Mouse (Mus musculus) erythroblast, adult 5-6 weeks (primary cell): ENCODE measurements around the gene Cracr2b. TPM values are rescaled to one million over a fixed set of nuclear protein-coding genes. Genes with fewer than 3 reads are reported as not detected.
"Not testable (repeated sequence)": the region's sequence is repeated elsewhere in the genome, so short reads cannot be mapped to it uniquely, and the experiment has no call there.

Experiments used
- ATAC-seq: replicated peaks from 2 replicates; pipeline ENCODE4 v1.8.0; 2016; ENCODE audit warnings: moderate number of reproducible peaks, mild to moderate bottlenecking, moderate TSS enrichment, inconsistent platforms; ENCODE audit not compliant: poor library complexity, low FRiP score, severe bottlenecking
- total RNA-seq, 2 experiments: library from RNA; stranded (forward) in 1 of 2; stranded (reverse) in 1 of 2; fragments of 150-400 nt in 1 of 2; fragments of 200-764, 138-1000 nt in 1 of 2; gene quantifications; 2 replicates each; pipeline versions ENCODE4 v1.2.3 to v1.2.4; 2015 to 2017; ENCODE audit warnings: low replicate concordance in 2 of 2

Gene Cracr2b
- total RNA-seq, 2 experiments from 2014 or later, result 0.77 TPM; not detected in 1

DNA sequence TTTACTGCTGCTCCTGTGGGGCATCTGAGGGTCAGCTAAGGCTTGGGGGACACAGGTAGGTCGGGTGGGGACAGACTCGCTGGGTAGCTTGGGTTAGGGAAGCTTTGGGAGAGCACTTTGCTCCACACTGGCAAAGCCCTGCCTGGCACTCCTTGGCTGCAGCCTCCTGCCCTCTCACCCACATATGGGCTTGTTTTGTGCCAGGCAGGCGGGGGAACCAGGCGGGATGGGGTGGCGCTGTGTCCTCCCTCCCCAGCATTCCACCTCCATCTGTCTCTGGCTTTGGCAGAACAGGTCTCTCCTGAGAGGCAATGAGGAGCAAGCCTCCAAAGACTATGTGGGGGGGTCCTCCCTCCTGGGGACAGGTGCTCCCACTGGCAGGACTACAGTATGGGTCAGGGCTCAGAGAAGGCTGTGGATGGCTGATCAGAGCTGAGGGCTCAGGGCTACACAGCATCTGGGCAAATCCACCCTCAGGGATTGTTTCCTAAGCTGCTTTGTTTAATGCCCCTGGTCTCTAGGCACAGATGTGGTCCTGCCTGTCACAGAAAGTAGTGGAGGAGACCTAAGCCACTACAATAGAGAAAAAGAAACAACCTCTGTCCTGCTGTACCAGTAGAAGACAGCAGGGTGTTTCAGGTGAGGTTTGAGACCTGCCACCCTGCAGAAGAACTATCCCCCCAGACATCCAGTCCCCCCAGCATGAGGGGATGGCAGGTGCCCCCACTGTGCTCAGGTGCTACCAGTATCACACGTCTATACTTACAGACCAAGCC is 28.0 kb upstream of the Cracr2b start:
- no peak for ATAC-seq

DNA sequence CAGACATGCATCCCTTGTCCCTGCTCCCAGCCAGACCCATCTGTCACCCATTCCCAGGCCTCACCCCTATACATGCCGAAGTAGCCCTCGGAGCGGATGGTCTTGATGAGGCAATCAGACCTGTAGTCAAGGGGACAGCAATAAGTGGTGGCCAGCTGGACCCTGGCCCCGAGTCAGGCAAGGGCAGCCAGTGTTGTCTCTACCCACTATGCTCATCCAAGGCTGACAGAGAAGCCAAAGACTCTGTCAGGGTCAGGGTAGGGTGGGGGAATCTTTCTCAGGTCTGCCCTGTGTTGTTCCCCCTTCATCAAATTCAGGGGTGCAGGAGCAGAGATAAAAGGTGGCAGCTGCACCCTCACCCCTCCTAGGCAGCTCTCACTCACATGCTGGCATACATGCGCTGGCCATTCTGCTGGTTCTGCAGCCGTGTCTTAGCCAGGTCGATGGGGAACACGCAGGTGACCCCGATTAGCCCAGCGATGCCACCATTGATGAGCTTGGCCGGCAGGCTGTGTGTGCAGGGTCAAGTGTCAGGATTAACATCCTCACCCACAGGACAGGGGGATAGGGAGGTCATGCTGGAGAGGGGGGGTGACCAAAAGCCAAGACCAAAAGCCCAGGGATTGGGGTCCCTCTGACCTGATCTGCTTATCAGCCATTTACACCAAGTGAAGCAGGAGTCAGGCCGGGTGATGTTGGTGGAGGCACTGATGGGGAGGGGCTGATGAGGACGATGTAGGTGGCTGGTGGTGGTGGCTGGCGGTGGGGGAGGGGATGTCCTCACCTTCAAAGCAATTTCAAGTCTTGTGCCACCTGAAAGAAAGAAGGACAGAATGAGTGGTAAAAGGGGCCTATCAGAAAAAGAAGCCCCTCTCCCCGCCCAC is 27.1 kb upstream of the Cracr2b start:
- no peak for ATAC-seq

DNA sequence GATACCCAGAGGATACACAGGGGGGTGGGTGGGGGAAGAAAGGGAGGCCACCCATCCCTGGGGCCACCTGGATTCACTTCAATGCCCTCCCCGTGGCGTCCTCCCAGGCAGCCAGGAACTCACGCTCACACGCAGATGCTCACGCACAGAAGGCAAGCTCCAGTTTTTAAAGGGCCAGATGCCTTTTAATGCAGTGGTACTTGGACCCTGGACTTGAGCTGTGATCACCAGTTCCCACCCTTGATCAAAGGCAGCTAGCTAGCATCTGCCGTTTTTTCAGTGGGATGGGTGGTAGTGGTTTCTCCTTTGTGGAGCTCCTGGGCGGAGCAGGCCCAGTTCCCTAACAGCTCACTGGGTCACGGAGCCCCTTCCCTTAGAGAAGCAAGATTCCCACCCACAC is 26.4 kb upstream of the Cracr2b start:
- ATAC-seq, result no peak

DNA sequence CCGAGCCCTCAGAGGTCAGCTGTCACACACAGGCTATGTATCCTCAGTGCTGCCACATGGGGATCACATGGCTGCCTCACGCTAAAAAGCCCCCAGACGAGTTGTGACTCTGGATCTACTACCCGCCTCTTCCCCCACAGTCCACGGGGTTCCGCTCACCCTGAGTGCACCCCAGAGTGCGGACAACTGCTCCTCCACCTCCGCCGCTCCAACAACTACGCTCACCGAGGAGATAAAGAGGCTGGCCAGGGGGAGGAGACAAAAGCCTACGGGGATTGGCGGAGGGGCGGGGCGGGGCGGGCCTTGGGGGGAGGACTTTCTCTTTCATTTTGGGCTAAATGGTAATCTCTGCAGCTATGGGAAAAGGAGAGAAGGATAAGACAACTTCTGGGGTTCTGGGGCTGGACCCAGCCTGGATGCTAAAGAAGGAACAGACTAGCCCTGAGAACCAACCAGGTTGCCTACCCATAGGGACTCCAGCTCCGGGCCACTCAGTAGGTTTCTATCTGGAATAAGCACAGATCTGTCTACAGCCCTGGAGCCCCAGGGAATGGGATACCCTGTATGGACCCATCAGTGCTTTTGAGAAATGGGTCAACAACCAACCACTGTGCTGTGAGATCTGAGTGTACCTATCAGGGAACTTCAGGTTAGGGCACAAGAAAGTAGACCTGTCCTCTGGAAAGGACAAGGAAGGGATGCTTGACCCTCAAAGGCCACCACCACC is 25.6 kb upstream of the Cracr2b start:
- ATAC-seq, result peak; percentile 71

DNA sequence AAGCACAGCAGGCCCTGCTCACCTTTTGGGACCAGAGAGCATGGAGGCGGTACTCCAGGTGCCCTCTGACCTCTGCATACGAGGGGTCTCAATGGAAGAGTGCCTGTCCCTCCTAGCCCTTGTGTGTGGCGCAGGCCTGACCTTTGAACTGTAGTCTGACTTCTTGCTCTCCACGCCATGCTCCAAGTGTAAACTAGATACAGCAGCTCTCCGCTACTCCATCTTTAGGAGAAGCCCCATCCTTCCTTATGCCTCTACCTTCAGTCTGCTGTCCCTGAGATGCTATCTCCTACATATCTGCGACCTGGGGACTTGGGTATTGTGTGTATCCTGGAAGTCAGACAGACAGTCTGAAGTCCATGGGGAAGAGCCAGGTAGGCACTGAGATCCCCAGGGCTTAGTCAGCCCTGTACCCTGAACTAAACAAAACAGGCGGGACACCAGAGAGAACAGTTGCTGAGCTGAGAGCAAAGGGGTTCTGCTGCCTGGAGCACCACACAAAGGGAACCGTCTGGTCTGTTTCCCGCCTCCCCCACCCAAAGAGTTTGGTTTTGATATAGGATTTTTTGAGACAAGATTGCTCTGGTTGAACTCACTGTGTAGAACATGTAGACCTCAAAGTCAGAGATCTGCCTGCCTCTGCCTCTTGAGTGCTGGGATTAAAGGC is 24.9 kb upstream of the Cracr2b start:
- no peak for ATAC-seq

DNA sequence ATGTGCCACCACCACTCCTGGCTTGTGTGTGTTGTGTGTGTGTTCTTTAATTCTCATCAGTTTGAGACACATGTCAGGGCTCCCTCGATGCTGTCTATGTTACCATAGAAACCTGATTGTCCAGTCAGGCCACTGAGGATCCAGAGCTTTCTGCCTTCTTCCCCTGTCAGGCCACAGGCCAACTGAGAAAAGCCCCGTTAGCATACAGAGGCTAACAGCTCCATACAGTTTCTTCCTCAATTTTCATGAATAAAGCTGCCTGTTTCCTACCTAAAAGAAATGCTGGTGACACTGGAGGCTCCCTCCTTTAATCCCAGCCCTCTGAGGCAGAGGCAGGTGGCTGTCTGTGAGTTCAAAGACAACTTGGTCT is 24.4 kb upstream of the Cracr2b start:
- no peak for ATAC-seq

DNA sequence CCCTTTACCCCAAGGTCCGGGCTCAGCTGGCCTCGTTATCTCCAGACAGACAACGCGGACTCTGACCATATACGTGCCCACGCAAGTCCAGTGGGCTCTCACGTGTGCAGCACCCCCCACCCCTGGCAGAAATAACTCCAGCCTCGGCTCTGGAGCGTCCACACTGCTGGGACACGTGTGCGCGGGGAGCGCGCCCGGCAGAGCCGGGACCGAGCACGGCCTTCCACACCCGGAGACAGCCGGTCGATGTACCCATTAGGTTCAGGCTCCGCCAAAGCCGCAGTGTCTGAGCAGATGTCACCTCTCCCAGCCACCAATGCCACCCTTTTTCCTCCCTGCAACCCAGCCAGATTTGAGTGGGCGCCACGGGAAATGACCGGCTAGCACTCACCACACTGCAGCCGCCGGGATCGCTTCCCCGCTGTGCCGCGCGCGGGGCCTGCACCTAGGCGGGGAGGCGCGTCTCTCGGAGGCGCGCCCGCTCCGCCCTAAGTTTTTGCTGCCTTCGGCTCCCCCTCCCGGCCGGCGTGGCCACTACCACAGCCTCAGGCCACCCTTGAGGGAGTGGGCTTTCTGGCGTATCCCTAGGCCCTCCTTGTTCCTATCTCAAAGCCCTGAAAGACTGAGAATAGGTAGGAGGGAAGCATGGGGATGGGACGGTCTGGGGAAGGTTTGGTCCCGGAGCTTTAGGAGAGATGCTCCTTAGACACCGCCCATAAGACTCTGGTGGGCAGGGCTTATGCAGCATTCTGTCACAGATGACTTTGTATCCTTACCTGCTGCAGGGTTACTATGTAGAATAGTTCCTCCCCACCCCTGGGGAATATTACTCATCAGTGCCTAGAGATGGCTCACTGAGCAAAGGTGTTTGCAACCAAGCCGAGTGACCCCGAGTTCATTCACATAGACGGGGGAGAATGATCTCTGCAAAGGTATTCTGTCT is 23.4 kb upstream of the Cracr2b start, which contains the start of gene Slc25a22:
Gene Slc25a22, minus strand, starts transcription at position 715 of the 943 bp plus-strand sequence.
- peak; percentile 65 for ATAC-seq

DNA sequence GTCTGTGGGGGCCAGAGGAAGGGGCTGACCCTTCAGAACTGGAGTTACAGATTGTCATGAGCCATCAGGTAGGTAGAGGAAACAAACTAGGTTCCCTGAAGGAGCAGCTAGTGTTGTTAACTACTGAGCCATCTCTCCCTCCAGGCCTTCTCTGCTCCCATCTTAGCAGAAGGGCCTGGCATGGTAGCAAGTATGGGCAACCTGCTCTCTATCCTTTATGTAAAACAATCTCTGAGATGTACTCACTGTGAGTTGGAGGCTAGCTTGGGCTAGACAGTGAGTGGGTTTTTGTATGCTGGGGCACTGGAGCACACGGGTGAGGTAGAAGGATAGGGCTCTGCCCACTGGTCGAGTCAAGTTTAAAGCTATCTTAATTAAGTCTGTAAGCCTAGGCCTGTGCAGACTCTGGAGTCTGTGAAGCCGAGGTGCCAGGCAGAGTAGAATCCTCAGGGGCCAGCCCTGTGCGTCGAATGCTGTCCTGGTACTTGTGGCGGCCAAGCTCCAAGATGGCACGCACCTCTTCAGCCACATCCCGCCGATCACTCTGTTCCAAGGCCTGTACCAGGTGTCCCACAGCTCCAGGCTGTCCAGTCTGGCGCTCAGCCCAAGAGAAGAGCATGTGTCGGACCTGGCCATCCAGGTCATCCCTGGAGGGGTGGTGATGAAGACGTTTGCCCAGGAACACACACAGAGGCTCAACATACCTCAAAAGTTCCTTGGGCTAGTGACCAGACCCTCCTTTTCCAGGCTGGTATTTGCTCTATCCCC is 22.5 kb upstream of the Cracr2b start:
- ATAC-seq, result no peak

DNA sequence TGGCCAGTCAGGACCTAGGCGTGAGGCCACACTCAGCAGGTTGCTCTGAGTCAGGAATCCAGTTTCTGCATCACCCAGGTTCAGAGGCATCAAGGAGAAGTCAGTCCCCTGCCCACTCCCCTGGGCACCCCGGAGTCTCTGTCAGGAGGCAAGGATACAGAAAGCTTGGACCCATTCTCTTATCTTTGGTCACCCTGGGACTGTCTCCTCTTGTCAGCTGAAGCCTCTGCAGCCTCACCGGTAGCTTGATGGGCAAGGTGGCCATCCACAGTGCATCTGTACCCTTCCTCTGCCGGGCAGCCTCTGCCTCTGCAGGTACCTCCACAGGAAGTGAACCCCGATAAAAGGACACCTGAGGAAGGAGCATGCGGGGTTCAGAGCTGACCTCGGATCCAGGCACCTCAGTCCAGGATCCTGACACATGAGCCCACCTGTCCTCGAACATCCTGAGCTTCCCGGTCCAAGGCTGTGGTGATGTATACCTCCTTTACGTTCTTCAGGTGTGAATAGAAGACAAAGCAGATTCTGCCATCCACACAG is 21.7 kb upstream of the Cracr2b start:
- ATAC-seq, result no peak

DNA sequence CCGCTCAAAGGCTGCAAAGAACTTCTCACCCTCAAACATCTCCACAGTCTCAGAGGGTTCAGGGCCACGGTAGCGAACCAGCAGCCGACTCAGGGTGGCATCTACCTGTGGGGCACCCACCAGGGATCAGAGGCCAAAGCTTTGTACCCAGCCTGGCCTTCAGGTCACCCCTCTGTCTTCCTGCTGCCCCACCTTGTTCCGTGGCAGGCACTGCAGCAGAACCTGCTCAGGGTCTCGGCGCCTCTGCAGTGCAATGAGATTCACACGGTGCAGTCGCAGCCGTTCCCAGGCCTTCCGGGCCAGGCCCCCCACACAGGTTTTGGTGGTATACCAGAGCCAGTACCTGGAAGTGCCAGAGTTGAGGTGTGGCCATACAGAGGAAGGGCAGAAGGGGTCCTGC is 21.1 kb upstream of the Cracr2b start:
- no peak for ATAC-seq

DNA sequence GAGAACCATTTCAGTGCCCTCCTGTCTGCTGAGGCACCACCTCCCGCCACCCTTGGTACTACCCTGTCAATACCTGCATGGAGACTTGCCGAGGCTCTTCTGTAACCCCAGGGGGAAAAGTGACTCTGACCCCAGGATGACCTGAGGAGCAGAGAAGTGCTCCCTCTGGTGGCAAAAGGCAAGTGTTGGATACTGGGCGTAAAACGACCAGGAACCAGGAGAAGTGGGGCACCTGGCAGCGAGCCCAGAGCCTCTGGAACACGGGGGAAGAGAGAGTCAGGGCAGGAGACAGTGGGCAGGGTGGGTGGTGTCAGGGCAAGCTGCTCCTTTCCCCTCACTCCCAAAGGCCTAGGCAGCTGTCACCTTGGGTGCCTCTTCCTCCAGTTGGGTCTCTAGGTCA is 20.3 kb upstream of the Cracr2b start:
- ATAC-seq, result no peak

DNA sequence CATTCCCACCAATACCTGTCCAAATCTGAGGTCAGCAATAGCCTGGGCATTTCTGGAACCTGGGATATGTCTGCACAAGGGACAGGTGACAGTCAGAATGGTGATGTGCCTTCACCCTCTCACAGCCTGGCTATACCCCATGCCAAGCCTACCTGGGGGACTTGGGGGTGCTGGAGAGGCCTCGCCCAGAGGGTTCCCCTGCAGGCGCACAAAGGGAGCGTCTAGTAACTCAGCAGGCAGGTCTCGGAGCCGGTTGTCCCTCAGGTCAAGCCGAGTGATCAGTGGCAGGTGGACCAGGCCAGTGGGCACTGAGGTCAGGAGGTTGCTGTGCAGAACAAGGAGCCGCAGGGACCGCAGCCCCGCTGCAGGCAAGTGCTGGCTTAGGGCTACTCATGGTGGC is 19.4 kb upstream of the Cracr2b start:
- ATAC-seq, result no peak

DNA sequence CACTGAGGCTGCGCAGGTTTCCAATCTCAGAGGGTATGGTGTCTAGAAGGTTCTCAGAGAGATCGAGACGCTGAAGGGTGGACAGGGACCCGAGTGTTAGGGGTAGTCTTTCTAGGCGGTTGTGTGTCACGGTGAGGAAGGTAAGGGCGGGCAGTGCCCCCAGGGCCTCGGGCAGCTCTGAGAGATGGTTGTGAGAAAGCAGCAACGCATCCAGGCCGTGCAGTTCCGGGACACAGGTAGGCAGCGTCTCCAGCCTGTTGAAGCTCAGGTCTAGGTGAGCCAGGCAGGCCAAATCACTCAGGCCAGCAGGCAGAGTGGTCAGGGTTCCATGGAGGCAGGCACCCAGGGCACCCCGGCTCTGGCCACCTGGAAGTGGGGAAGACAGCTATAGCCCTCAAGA is 18.7 kb upstream of the Cracr2b start:
- no peak for ATAC-seq

DNA sequence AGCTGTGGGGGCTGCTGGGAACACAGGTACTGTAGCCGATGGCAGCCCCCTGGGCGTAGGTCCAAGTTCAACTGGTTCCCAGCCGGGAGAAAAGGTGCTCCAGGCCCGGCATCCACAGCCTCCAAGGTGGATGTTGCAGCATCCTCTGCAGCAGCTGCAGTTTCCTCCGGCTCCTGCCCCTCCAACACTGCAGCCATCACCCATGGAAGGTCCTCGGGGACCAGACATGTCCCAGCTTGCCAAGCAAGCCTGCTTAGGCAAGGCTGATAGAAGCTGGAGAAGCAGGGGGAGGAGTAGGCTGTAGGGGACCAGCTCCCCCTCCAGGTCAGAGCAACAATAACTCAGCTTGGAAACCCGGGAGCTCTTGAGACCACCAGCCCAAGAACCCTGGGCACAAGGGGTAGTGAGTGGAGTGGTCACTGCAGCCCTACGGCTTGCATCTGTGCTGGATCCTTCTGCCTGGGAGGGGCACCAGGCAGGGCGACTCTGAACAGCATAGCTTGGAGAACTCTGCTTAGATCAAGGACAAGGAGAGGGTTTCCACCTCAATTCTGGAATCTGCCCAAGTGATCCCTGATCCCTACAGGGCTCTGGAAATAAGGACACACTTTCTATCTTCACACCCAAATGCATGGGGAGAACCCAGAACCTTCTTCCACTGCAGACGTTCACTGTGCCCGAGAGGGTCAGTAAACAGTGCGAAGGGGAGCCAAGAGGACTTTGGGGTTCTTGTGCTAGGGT is 17.6 kb upstream of the Cracr2b start:
- ATAC-seq, result peak; percentile 39

DNA sequence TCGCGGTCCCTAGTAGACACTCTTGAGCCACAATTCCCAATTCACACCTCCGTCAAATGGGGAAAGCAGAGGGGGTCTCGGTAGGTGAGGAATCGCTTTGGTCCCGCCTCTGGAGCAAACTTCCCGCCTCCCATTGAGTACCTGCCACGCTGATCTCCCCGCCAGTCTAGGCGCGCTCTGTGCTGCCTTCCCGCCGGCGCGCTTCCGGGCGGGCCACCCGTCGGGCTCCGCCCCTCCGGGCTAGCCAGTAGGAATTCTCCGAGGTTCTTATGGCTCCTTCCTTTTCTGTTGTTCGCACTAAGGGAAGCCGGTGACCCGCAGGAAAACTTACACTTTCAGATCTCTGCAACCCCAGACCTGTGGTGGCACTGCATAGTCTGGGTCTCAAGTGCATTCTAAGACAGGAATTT is 17.1 kb upstream of the Cracr2b start, which contains the start of gene Pidd1:
Gene Pidd1, minus strand, starts transcription at position 198 of the 410 bp plus-strand sequence.
- ATAC-seq, result peak; percentile 57

DNA sequence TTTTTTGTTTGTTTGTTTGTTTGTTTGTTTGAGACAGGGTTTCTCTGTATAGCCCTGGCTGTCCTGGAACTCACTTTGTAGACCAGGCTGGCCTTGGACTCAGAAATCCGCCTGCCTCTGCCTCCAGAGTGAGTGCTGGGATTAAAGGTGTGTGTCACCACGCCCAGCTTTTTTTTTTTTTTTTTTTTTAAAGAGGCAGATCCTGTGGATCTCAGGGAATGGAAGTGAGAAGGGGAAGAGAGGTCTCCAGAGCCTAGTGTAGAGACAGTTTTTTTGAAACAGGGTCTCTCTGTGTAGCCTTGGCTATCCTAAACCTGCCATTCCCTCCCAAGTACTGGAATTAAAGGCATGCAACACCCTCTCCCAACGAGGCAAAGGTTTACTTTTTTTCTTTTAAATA is 14.5 kb upstream of the Cracr2b start:
- ATAC-seq, result not testable (repeated sequence)
